ENCODE assay signal across 8 mouse cellular contexts in genomic region chr2:25575432-25576027, GRCm38 (mm10). TPM values are rescaled to one million over a fixed set of nuclear protein-coding genes. Genes with fewer than 3 reads are reported as not detected.
DNase-seq lines count a peak whose midpoint lies in the region; ATAC-seq and TF ChIP-seq lines count a peak whose summit lies in the region.

No protein-coding gene starts in this region.

- WGBS in forebrain, embryonic 13.5 days: 9% methylated on average over 21 of the region's 21 CpGs
- 12% methylated on average over 21 of the region's 21 CpGs for WGBS in intestine, postnatal 0 days
- WGBS in lung, adult 2 months: 6% methylated on average over 21 of the region's 21 CpGs
- 18% methylated on average over 21 of the region's 21 CpGs for WGBS in neural tube, embryonic 15.5 days

- peaks cover 50% of the 10 kb centered on the region for H3K27me3 ChIP-seq in forebrain, embryonic 13.5 days
- peaks cover 43% of the 10 kb centered on the region for H3K27me3 ChIP-seq in intestine, postnatal 0 days (replicated peaks; ENCODE audit: control insufficient read depth, insufficient read depth, low read length)
- H3K27me3 ChIP-seq in neural tube, embryonic 15.5 days (replicated peaks): peaks cover 46% of the 10 kb centered on the region

- H3K36me3 ChIP-seq in forebrain, embryonic 13.5 days (ENCODE audit: poor library complexity, severe bottlenecking): peaks cover 15% of the 10 kb centered on the region
- no peaks in the 10 kb centered on the region for H3K36me3 ChIP-seq in intestine, postnatal 0 days (ENCODE audit: control insufficient read depth, insufficient read depth)
- peaks cover 18% of the 10 kb centered on the region for H3K36me3 ChIP-seq in neural tube, embryonic 15.5 days

- H3K27ac ChIP-seq in forebrain, embryonic 13.5 days: peak overlapping the region; percentile 76
- peak overlapping the region; percentile 91 for H3K27ac ChIP-seq in intestine, postnatal 0 days (ENCODE audit: low read depth, low read length)
- peak overlapping the region; percentile 95 for H3K27ac ChIP-seq in neural tube, embryonic 15.5 days (replicated peaks)

- TF ChIP-seq POLR2A in lung, adult 2 months (IDR thresholded peaks at IDR 0.05; ENCODE audit: borderline replicate concordance, extremely low read depth, low read depth, low read length): no peak

- 0 out of 2 replicates have a peak, but pooled peaks have one; percentile 8 for TF ChIP-seq CTCF in intestine, postnatal 0 days (IDR thresholded peaks at IDR 0.05; ENCODE audit: low read depth)
- TF ChIP-seq CTCF in lung, adult 2 months (IDR thresholded peaks at IDR 0.05; ENCODE audit: insufficient read depth, low read length): no peak

- no peaks in the 10 kb centered on the region for H3K9me3 ChIP-seq in forebrain, embryonic 13.5 days (replicated peaks)
- no peaks in the 10 kb centered on the region for H3K9me3 ChIP-seq in intestine, postnatal 0 days (ENCODE audit: control insufficient read depth)
- H3K9me3 ChIP-seq in neural tube, embryonic 15.5 days (replicated peaks): no peaks in the 10 kb centered on the region

- H3K4me2 ChIP-seq in forebrain, embryonic 13.5 days: peak overlapping the region; percentile 92
- peak overlapping the region; percentile 89 for H3K4me2 ChIP-seq in intestine, postnatal 0 days (replicated peaks; ENCODE audit: low read depth)
- H3K4me2 ChIP-seq in neural tube, embryonic 15.5 days: peak overlapping the region; percentile 82

- peak overlapping the region; percentile 54 for H3K4me3 ChIP-seq in forebrain, embryonic 13.5 days
- peak overlapping the region; percentile 50 for H3K4me3 ChIP-seq in intestine, postnatal 0 days (ENCODE audit: low read depth, low read length)
- H3K4me3 ChIP-seq in lung, adult 2 months (replicated peaks; ENCODE audit: extremely low read depth, low read depth, low read length): peak overlapping the region; percentile 64
- H3K4me3 ChIP-seq in neural tube, embryonic 15.5 days (replicated peaks): peak overlapping the region; percentile 64

- peak overlapping the region; percentile 71 for H3K9ac ChIP-seq in forebrain, embryonic 13.5 days
- H3K9ac ChIP-seq in intestine, postnatal 0 days (ENCODE audit: low read depth, low read length): peak overlapping the region; percentile 61
- peak overlapping the region; percentile 50; the same call in 1 of the 2 replicates for H3K9ac ChIP-seq in neural tube, embryonic 15.5 days (replicated peaks)

- no peak; the same call in 1 of the 2 replicates for ATAC-seq in forebrain, embryonic 13.5 days
- ATAC-seq in intestine, postnatal 0 days: no peak
- no peak for ATAC-seq in neural tube, embryonic 15.5 days (ENCODE audit: low FRiP score)
- no peak for ATAC-seq in megakaryocyte-erythroid progenitor cell, adult 5-6 weeks (replicated peaks; ENCODE audit: low FRiP score, low TSS enrichment, poor library complexity, severe bottlenecking)

- peaks cover 58% of the 10 kb centered on the region for H3K4me1 ChIP-seq in forebrain, embryonic 13.5 days
- H3K4me1 ChIP-seq in intestine, postnatal 0 days (replicated peaks; ENCODE audit: control insufficient read depth, insufficient read depth, low read length): peaks cover 30% of the 10 kb centered on the region; the same call in 1 of the 2 replicates
- H3K4me1 ChIP-seq in lung, adult 2 months (ENCODE audit: control insufficient read depth, insufficient read depth, low read length): peaks cover 18% of the 10 kb centered on the region
- peaks cover 68% of the 10 kb centered on the region for H3K4me1 ChIP-seq in neural tube, embryonic 15.5 days

- peak; percentile 47 to 49 for DNase-seq in layer of hippocampus, adult 8-10 months (ENCODE audit: low spot score in 2 of 2)
- no peak for DNase-seq in layer of hippocampus, postnatal 25 days (ENCODE audit: extremely low spot score in 1 of 2, low spot score in 1 of 2)
- peak; percentile 39 for DNase-seq in ZHBTc4 (ENCODE audit: low read depth, low spot score)
- DNase-seq in lung, adult 2 months: peak; percentile 48

RNA-seq across cellular contexts. Expression of gene Phpt1, which starts 0.5 kb away (rescaled TPM):
- 10 to 100 TPM; 64.6 to 76.6 (median 69.6) TPM for total RNA-seq in layer of hippocampus, adult 8-10 months (2022)
- total RNA-seq in layer of hippocampus, postnatal 25 days (2021): 10 to 100 TPM; 67.9 to 75.4 TPM
- 179 and 189 TPM in 2 replicates for polyA plus RNA-seq in forebrain, embryonic 13.5 days (2015; fragmentation: Nextera tagmentation; extraction: Ambion mirVana)
- polyA plus RNA-seq in intestine, postnatal 0 days (2015; fragmentation: Nextera tagmentation; extraction: Ambion mirVana): 116 TPM in 2 replicates
- polyA plus RNA-seq in lung, adult 2 months (2012; rRNA removed): 32.7 and 59.6 TPM in 2 replicates
- polyA plus RNA-seq in neural tube, embryonic 15.5 days (2015; fragmentation: Nextera tagmentation; extraction: Ambion mirVana): 159 and 181 TPM in 2 replicates
- 36.5 and 43.2 TPM in 2 replicates for total RNA-seq in megakaryocyte-erythroid progenitor cell, adult 5-6 weeks (2014; fragmentation: Nextera tagmentation)
- total RNA-seq in megakaryocyte-erythroid progenitor cell, adult 5-6 weeks (2017): 19.1 and 25.2 TPM in 2 replicates

RNA-seq across cellular contexts. Expression of gene Mamdc4, which starts 0.9 kb away (rescaled TPM):
- 1 to 10 TPM in 3 of 4 experiments, under 1 TPM in 1; 0.96 to 3.8 (median 2.0) TPM for total RNA-seq in layer of hippocampus, adult 8-10 months (2022)
- 1 to 10 TPM; 1.9 to 2.3 TPM for total RNA-seq in layer of hippocampus, postnatal 25 days (2021)
- 3.1 and 4.2 TPM in 2 replicates for polyA plus RNA-seq in forebrain, embryonic 13.5 days (2015; fragmentation: Nextera tagmentation; extraction: Ambion mirVana)
- 588 and 718 TPM in 2 replicates for polyA plus RNA-seq in intestine, postnatal 0 days (2015; fragmentation: Nextera tagmentation; extraction: Ambion mirVana)
- 10.2 and 11.5 TPM in 2 replicates for polyA plus RNA-seq in lung, adult 2 months (2012; rRNA removed)
- polyA plus RNA-seq in neural tube, embryonic 15.5 days (2015; fragmentation: Nextera tagmentation; extraction: Ambion mirVana): 2.3 and 33.0 TPM in 2 replicates
- 6.5 and 8.1 TPM in 2 replicates for total RNA-seq in megakaryocyte-erythroid progenitor cell, adult 5-6 weeks (2014; fragmentation: Nextera tagmentation)
- 0.38 and 2.0 TPM in 2 replicates for total RNA-seq in megakaryocyte-erythroid progenitor cell, adult 5-6 weeks (2017)

RNA-seq across cellular contexts. Expression of gene Ajm1, which starts 6.0 kb away (rescaled TPM):
- total RNA-seq in layer of hippocampus, adult 8-10 months (2022): 100 to 1,000 TPM in 1 of 4 experiments, 10 to 100 TPM in 3; 82.9 to 103 (median 92.4) TPM
- total RNA-seq in layer of hippocampus, postnatal 25 days (2021): 100 to 1,000 TPM; 104 to 117 TPM
- 2.2 and 3.4 TPM in 2 replicates for polyA plus RNA-seq in forebrain, embryonic 13.5 days (2015; fragmentation: Nextera tagmentation; extraction: Ambion mirVana)
- 0.68 and 0.78 TPM in 2 replicates for polyA plus RNA-seq in intestine, postnatal 0 days (2015; fragmentation: Nextera tagmentation; extraction: Ambion mirVana)
- polyA plus RNA-seq in lung, adult 2 months (2012; rRNA removed): 0.31 and 0.34 TPM in 2 replicates
- 14.5 and 18.9 TPM in 2 replicates for polyA plus RNA-seq in neural tube, embryonic 15.5 days (2015; fragmentation: Nextera tagmentation; extraction: Ambion mirVana)
- not detected in 2 replicates for total RNA-seq in megakaryocyte-erythroid progenitor cell, adult 5-6 weeks (2014; fragmentation: Nextera tagmentation)
- total RNA-seq in megakaryocyte-erythroid progenitor cell, adult 5-6 weeks (2017): 0.09 TPM in 1 of 2 replicates, not detected in the other

RNA-seq across cellular contexts. Expression of gene Edf1, which starts 17.9 kb away (rescaled TPM):
- 100 to 1,000 TPM; 124 to 203 (median 161) TPM for total RNA-seq in layer of hippocampus, adult 8-10 months (2022)
- 100 to 1,000 TPM; 211 to 232 TPM for total RNA-seq in layer of hippocampus, postnatal 25 days (2021)
- 383 and 401 TPM in 2 replicates for polyA plus RNA-seq in forebrain, embryonic 13.5 days (2015; fragmentation: Nextera tagmentation; extraction: Ambion mirVana)
- polyA plus RNA-seq in intestine, postnatal 0 days (2015; fragmentation: Nextera tagmentation; extraction: Ambion mirVana): 481 and 496 TPM in 2 replicates
- 94.0 and 106 TPM in 2 replicates for polyA plus RNA-seq in lung, adult 2 months (2012; rRNA removed)
- polyA plus RNA-seq in neural tube, embryonic 15.5 days (2015; fragmentation: Nextera tagmentation; extraction: Ambion mirVana): 400 and 433 TPM in 2 replicates
- 151 and 209 TPM in 2 replicates for total RNA-seq in megakaryocyte-erythroid progenitor cell, adult 5-6 weeks (2014; fragmentation: Nextera tagmentation)
- total RNA-seq in megakaryocyte-erythroid progenitor cell, adult 5-6 weeks (2017): 60.9 and 105 TPM in 2 replicates

RNA-seq across cellular contexts. Expression of gene Traf2, which starts 28.8 kb away (rescaled TPM):
- 10 to 100 TPM; 10.1 to 12.1 (median 10.7) TPM for total RNA-seq in layer of hippocampus, adult 8-10 months (2022)
- 10 to 100 TPM in 1 of 2 experiments, 1 to 10 TPM in 1; 9.5 to 10.5 TPM for total RNA-seq in layer of hippocampus, postnatal 25 days (2021)
- polyA plus RNA-seq in forebrain, embryonic 13.5 days (2015; fragmentation: Nextera tagmentation; extraction: Ambion mirVana): 30.9 and 33.3 TPM in 2 replicates
- polyA plus RNA-seq in intestine, postnatal 0 days (2015; fragmentation: Nextera tagmentation; extraction: Ambion mirVana): 16.4 and 18.7 TPM in 2 replicates
- 13.8 and 16.2 TPM in 2 replicates for polyA plus RNA-seq in lung, adult 2 months (2012; rRNA removed)
- polyA plus RNA-seq in neural tube, embryonic 15.5 days (2015; fragmentation: Nextera tagmentation; extraction: Ambion mirVana): 15.4 and 21.1 TPM in 2 replicates
- 19.2 and 22.4 TPM in 2 replicates for total RNA-seq in megakaryocyte-erythroid progenitor cell, adult 5-6 weeks (2014; fragmentation: Nextera tagmentation)
- total RNA-seq in megakaryocyte-erythroid progenitor cell, adult 5-6 weeks (2017): 13.7 and 14.3 TPM in 2 replicates

Comparison
In these comparisons a context has a peak if more than half of its experiments do, and no peak if none do; other contexts are left out.
1. DNase-seq: peak in layer of hippocampus, adult 8-10 months (2 of 2), ZHBTc4 (single experiment) and lung, adult 2 months (single experiment); none in layer of hippocampus, postnatal 25 days (0 of 2).
2. RNA of gene Mamdc4, which starts 0.9 kb away (polyA plus RNA-seq): 588 to 718 TPM in intestine, postnatal 0 days; 10.2 to 11.5 TPM in lung, adult 2 months, 3.1 to 4.2 TPM in forebrain, embryonic 13.5 days and 2.3 to 33.0 TPM in neural tube, embryonic 15.5 days; every median in the first group is over 10 times any median in the second.
3. Peak in every context shown above with its lines, with median percentiles within 50 percentile points of each other: H3K27ac ChIP-seq, H3K4me2 ChIP-seq, H3K4me3 ChIP-seq and H3K9ac ChIP-seq.